Mouse (Mus musculus) gastrocnemius, adult 8-10 months (tissue): ENCODE measurements around the gene Cd200r2. TPM values are rescaled to one million over a fixed set of nuclear protein-coding genes. Genes with fewer than 3 reads are reported as not detected.
"Not testable (repeated sequence)": the region's sequence is repeated elsewhere in the genome, so short reads cannot be mapped to it uniquely, and the experiment has no call there.

Experiments used
- DNase-seq, 2 experiments: peaks; one replicate each; pipeline ENCODE4 v3.0.0; 2022; ENCODE audit warnings: low spot score in 2 of 2
- total RNA-seq, 4 experiments: library from RNA; stranded (reverse); gene quantifications; 2 replicates each; pipeline ENCODE4 v1.2.4; 2022

Gene Cd200r2
- not detected for total RNA-seq

DNA sequence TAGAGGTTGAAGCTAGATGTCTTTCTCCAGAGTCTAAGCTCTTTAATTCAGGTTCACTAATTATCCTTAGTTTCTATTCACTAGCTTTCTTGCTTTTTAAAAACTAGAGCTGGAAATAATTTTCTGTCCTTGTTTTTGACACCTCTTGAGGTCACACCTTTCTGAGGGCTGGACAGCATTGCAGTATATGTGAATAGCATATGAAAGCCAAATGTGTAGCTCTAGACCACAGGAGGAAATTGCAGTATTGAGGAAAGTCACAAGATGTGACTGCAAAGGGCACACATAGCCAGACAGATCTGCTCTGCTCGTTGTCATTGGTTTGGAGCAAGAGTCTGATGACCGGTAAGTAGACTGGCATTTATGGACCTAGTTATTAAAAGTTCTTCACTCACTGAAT, at the start of gene Cd200r2:
Gene Cd200r2 (plus strand): TSS at position 301 of the 400 bp plus-strand sequence.
- no peak for DNase-seq

DNA sequence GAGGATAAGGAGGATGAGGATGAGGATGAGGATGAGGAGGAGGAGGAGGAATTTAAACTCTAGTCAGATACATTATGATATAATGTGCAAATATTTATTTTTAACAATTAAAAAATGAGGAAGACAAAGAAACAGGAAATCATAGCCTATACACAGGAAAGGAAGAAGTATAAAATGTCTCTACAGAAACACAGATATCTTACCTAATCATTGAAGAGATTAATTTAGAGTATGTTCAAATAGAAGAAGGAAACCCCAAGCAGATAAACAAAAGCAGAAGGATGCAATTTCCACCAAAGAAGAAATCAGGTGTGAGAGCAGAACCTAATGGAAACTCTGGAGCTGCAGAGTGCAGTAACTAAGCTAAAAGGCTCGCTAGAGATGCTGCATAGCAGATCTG, 48.9 kb upstream of the Cd200r2 start:
- DNase-seq: no peak

DNA sequence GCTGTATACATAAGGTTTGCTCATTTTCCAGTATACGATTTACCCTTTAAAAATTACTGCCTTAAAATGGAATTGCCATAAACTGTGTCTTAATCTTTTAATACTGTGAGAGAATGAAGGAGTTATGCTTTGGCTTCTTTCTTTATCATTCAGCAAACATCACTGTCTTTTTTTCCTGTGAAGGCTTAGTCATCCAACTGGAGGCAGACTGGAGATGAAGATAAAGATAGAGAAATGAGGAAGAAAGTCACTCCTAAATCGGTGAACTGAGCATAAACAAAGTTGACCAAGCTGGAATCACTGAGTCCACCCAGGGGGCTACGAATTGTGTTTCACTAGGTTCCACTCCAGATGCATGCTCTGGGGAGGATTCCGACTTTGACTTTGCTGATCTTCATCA, 46.4 kb upstream of the Cd200r2 start:
- no peak for DNase-seq

DNA sequence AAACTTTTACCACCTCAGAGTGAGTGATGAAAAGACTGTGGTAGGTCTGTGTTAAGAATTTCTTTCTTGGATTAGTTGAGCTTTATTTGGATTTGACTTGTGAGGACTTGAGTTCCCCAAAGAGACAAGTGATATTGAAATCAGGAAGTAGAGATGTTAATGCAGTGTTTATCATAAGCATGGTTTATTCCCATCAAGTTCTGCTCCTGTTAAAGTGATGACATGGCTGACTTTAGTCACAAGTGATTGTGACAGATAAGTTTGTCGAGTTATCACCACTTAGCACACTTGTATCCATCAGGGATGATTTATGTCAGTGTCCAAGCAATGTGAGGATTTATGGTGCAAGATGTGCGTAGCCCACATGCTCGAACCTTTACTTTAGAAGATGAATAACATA, 34.6 kb upstream of the Cd200r2 start:
- DNase-seq: no peak

DNA sequence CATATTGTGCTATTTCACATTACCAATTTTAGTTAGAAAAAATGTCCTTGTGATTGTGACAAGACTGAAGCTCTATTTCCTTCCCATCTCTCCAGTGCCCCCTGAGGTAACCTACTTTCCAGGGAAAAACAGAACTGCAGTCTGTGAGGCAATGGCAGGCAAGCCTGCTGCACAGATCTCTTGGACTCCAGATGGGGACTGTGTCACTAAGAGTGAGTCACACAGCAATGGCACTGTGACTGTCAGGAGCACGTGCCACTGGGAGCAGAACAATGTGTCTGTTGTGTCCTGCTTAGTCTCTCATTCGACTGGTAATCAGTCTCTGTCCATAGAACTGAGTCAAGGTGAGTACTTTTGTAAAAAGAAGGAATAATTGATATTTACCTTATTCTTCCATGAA, 33.7 kb upstream of the Cd200r2 start:
- DNase-seq: not testable (repeated sequence)

DNA sequence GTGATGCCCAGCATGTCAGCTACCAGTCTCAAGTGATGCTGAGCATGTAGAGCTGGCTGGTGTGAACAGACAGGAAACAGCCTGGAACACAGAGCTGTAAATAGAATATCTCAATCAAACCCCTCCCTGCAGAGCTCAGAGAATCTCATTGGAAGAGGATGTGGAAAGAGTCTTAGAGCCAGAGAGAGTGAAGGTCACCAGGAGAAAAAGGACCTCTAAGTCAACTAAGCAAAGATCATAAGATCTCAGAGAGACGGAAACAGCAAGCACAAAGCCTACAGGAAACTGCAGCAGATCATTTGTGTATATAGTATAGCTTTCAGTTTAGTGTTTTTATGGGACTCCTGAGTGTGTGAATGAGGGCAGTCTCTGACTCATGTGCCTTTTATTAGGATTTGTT, 8.3 kb downstream of the Cd200r2 start:
- no peak for DNase-seq

DNA sequence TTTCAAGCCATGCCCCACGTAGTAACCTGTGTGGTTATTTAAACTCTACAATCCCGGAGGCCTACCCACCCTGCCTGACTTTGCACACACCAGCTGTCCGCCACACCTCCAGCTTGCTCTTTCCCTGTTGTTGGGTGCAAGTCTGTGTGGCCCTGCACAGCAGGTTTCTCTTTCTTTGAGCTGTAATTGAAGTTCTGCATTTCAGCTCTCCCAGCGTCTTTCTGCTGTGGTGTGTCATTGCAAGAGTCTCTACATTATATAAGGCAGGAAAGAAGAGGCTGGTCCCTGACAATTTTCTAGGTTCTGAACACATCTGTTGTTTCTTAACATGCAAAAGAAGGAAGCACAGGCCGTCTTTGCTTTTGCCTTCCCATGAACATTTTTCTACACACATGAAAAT, 9.7 kb downstream of the Cd200r2 start:
- DNase-seq: no peak

DNA sequence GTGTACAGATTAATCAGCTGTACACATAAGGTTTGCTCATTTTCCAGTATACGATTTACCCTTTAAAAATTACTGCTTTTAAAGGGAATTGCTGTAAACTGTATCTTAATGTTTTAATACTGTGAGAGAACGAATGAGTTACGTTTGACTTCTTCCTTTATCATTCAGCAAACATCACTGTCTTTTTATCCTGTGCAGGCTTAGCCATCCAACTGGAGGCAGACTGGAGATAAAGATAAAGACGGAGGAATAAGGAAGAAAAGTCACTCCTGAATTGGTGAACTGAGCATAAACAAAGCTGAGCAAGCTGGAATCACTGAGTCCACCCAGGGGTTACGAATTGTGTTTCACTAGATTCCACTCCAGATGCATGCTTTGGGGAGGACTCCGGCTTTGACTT, 10.7 kb downstream of the Cd200r2 start:
- no peak for DNase-seq

DNA sequence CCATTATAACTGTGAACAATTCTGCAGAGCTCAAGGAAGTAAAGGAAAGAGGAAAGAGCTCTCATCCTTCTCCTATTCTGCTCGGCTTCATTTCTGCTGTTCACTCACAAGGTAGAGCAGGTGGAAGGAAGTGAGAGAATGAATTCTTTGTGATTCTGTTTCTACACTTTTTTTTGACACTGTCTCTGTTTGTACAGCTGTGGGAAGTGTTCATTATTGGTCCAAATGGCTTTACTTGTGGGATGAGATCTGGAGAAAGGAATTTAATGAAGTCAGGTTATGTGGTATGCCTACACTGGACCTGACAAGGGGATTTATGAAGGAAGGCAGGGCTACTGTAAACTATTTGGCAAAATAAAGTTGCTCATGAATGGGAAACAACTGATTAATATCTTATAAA, 23.9 kb downstream of the Cd200r2 start:
- DNase-seq: no peak

DNA sequence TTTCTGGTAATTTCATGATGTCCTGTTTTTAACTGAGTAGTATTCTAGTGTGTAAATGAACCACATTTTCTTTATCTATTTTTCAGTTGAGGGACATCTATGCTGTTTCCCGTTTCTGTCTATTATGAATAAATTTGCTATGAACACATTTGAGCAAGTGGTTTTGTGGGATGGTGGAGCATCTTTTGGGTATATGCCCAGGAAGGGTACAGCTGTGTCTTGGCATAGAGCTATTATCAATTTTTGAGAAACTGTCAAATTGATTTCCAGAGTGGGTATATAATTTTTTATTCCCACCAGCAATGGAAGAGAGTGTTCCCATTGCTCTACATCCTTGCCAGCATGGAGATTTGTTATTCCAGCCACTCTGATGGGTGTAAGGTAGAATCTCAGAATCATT, 65.1 kb downstream of the Cd200r2 start:
- no peak for DNase-seq

DNA sequence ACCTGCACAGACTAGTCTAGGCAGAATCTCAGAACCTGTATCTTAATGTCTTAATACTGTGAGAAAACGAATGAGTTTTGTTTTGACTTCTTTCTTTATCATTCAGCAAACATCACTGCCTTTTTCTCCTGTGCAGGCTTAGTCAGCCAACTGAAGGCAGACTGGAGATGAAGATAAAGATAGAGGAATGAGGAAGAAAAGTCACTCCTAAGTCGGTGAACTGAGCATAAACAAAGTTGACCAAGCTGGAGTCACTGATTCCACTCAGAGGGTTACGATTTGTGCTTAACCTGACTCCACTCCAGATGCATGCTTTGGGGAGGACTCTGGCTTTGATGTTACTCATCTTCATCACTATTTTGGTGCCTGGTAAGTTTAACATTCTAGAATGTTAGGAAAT, 76.6 kb downstream of the Cd200r2 start, which contains the start of gene Cd200r3:
Gene Cd200r3 (plus strand): TSS at position 211 of the 400 bp plus-strand sequence.
- no peak for DNase-seq

DNA sequence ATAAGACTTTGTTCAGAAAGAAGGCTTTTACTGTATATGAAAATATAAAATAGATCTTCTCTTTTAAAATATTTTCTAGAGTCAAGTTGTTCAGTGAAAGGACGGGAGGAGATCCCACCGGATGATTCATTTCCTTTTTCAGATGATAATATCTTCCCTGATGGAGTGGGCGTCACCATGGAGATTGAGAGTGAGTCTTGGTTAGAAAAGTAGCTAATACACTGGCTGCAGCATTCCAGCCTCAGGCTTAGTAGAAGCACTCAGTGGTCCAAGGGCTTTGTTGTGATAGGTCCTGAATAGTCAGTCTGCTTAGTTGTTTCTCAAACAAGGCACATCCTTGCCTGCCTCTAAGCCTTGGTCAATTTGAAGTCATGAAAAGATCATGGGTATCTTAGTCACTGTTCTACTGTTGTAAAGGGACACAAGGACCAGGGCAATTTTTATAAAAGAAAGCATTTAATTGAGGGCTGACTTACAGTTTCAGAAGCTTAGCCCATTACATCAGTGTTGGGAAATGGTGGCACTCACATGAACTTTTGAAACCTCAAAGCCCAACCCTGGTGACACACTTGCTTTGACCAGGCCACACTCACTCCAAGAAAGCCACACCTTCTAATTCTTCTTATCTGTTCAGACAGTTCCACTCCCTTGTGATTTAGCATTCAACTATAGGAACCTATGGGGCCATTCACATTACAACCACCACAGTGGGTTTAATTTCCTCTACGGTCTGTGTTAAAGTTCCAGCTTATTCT, 84.6 kb downstream of the Cd200r2 start:
- no peak for DNase-seq

DNA sequence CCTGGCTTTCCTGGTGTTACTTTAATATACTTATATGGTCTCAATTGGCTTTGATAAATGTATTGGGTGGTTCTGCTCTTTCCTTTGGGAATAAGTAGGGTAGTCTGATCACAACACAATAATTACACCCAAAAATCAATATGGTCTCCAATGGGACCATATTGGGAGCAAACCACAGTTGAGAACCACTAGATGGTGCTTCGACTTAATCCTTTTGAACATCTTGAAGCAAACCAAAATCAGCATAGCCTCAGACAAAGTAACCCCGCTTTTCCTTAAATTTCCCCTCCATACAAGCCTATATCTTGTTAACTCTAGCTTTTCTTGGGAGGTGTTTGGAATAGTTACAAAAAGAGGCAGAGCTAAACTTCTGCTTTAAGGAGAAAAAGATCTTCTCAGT, 95.4 kb downstream of the Cd200r2 start:
- no peak for DNase-seq

DNA sequence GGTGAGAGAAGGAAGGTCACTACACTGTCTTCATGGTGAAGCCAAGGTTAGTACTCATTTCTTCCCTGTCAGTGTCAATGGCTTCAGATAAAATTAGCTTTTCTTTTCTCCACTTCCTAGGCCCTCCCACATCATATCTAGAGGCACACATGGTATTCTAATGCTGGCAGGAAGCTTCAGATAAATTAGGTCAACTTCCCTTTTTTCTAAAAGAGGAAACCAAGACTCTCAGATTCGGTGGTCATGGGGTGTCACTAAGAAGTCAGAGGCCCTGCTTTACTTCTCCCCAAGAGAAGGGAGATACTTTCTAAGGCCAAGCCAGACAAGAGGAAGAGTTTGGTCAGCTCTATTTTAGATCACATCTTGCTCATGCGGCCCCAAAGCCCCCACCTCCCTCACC, 95.9 kb downstream of the Cd200r2 start:
- DNase-seq: no peak

DNA sequence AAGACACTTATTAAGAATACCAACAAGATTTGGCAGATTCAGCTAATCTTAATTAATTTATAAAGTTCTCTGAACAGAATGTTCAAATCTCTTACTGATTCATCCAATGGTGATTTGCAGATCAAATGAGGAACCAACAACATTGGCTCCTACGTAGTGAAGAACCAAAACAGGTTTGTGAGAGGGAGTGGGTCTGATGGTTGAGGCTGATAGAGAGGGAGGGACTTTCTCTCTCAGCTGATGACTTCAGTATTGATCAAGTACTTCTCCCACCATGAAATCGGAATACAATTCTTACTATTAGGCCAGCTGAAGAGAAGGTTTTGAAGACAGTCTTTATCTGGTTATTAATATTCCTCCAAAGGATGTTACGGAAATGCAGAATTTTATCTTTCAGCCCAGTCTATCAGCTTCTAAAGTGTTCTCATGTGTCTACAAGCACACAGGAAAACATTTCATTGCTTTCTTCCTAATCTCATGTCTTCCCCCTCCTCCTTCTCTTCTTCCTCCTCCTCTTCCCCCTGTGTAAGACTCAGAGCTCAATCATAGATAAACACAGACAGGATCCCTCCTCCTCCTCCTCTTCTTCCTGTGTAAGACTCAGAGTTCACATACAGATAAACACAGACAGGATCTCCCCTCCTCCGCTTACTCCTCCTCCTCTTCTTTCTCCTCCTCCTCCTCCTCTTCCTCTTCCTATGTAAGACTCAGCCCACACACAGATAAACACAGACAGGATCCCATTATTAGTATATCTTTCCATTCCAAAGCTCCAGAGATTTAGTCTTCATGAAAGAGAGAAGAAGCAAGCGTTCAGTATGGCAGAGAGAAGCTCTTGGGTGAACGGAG, 97.9 kb downstream of the Cd200r2 start:
- DNase-seq: no peak

DNA sequence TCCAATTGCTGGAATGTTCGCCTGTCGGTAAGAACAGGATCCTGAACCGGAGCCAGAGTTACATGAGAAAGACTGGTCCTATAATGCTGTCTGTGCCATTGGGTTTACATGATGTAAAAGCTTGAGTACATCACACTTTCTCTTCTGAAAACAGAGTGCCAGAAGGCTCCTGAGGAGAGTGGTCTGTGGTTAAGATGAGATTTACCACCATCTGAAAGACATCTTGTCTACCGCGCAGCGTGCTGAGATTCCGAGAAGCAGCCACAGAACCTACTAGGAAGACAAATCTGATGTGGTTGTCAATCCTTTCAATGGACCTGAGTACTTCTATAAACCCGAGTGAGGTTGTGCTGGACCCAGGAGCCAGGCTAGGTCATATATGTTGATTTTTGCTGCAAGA, 98.5 kb downstream of the Cd200r2 start:
- DNase-seq: no peak

Other genes with a start within 250 kb of the Cd200r2 start
- 1 to 10 TPM; 2.9 to 5.6 (median 3.3) TPM for gene Nepro, start 142.8 kb upstream of the Cd200r2 start, total RNA-seq
- 1 to 10 TPM; 4.7 to 9.5 (median 6.7) TPM for gene Gtpbp8, start 120.7 kb upstream of the Cd200r2 start, total RNA-seq
- under 1 TPM in 1 of 4 experiments, not detected in 3; 0.16 TPM for gene Cd200r1, start 101.4 kb upstream of the Cd200r2 start, total RNA-seq
- gene Cd200r4, start 55.4 kb upstream of the Cd200r2 start, total RNA-seq: not detected
- not detected for gene Cd200r3, start 76.6 kb downstream of the Cd200r2 start, total RNA-seq
- 10 to 100 TPM in 3 of 4 experiments, 1 to 10 TPM in 1; 9.3 to 24.8 (median 12.4) TPM for gene Ccdc80, start 226.3 kb downstream of the Cd200r2 start, total RNA-seq